Mouse (Mus musculus) right cerebral cortex, adult 2 months (tissue): Measurements from ENCODE around the gene Pou2f2.
A peak's percentile ranks its signal among the peaks of the same experiment; 100 is the strongest.

ENCODE experiments used
- DNase-seq, 2 experiments: peaks; one replicate each; pipeline ENCODE4 v3.0.0; 2021 to 2022; ENCODE audit warnings: low spot score in 2 of 2

Pou2f2 gene

DNA sequence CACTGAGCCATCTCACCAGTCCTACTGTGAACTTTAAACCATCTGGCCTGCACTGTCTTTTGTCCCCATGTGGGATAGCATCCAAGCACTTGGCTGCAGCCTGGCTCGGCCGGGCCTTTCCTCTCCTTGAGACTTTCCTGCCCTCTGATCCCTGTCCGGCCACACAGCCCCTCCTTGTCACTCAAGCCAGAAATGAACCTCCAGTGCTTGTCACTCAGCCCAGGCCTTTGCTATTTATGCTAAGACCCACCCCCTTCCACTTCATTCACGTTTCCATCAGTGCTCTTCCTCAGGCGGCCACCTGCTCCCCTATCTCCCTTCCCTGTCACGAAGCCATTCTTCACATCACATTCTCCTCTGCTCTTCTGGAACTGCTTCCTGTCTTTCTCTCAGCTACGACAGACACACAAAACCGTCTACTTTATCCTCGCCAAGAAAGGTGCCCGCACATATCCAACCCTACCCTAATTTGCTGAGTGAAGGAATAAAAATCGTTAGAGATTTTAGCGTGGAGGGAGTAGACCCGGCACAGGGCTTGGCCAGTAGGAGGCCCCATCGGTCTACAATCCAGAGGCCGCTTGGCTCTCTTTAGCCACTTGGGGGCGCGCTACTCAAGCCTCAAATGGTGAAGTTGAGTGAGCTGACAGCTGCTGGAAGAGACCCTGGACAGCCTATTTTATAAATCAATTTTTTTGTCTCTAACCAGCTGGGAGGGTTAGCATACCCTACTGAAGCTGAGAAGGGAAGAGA lies 73.9 kb downstream of the Pou2f2 start:
- peak; percentile 80 to 89 for DNase-seq

GRCm38 (mm10) chr7:25099581-25099980 lies 79.9 kb downstream of the Pou2f2 start:
- DNase-seq = no peak

- no peak for DNase-seq
Measured at GRCm38 (mm10) chr7:25098169-25098568, 81.4 kb downstream of the Pou2f2 start.

- DNase-seq = no peak
Measured at GRCm38 (mm10) chr7:25089875-25090274, 89.7 kb downstream of the Pou2f2 start.

- DNase-seq = no peak
Measured at GRCm38 (mm10) chr7:25088968-25089367, 90.6 kb downstream of the Pou2f2 start.

- no peak for DNase-seq
Measured at GRCm38 (mm10) chr7:25088531-25088930, 91.0 kb downstream of the Pou2f2 start.

DNA sequence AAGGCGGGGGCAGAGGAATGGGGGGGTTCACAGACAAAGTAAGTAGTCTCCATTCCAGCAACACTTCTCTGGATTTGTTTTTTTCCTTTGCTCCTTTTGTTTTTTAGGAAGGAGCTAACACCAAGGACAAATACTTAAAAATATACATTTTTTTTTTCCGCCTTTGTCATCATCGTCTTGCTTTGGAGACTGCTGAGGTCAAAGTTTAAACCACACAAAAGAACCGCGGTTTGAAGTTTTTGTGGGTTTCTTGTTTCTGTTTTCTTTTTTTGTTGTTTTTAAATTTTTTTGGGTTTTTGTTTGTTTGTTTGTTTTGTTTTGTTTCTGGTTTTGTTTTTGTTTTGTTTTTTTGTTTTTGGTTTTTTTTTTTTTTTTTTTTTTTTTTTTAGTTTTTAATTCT lies 91.6 kb downstream of the Pou2f2 start:
- no peak for DNase-seq

DNA sequence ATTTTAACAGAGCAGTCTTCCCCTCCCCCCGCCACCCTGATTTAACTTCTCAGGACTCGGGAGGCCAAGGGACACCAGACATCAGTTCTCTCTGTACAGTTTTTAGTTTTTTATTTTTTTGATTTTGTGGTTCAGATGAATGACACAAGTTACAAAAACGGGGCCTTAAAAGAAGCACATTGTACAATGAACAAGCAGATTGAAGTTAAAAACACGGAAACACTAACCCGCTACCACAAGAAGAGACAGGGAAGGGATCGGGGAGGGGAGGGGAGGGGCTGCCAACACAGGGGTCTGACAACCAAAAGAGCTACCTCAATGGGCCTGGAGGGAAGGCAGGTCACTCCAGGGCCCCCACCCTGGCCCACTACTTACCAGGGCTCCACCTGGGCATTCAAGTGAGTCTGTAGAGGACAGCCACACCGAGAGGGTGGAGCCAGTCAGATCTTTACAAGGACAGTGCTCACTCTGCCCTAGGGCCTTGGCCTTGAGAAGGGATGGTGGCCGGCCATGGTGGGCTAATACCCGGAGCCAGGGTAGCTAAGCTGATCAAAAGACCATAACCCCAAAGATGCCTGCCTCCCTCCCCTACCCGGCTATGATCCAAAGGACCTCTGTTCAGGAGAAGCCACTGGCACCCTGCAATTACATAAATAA lies 92.1 kb downstream of the Pou2f2 start:
- no peak for DNase-seq

- DNase-seq = no peak
Measured at GRCm38 (mm10) chr7:25086656-25087055, 92.9 kb downstream of the Pou2f2 start.

GRCm38 (mm10) chr7:25084621-25085020 lies 94.9 kb downstream of the Pou2f2 start:
- DNase-seq = no peak

GRCm38 (mm10) chr7:25082510-25082909 lies 97.0 kb downstream of the Pou2f2 start:
- DNase-seq = peak; percentile 48 to 54

DNA sequence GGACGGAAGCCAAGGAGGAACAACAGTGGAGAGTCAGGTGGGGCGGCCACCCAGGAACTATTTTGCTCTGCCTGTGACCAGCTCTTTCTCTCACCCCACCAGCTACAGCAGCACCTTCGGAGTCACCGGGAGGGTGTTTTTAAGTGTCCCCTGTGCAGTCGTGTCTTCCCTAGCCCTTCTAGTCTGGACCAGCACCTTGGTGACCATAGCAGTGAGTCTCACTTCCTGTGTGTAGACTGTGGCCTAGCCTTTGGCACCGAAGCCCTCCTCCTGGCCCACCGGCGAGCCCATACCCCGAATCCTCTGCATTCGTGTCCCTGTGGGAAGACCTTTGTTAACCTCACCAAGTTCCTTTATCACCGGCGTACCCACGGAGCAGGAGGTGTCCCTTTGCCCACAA lies 99.1 kb downstream of the Pou2f2 start:
- DNase-seq = no peak

DNA sequence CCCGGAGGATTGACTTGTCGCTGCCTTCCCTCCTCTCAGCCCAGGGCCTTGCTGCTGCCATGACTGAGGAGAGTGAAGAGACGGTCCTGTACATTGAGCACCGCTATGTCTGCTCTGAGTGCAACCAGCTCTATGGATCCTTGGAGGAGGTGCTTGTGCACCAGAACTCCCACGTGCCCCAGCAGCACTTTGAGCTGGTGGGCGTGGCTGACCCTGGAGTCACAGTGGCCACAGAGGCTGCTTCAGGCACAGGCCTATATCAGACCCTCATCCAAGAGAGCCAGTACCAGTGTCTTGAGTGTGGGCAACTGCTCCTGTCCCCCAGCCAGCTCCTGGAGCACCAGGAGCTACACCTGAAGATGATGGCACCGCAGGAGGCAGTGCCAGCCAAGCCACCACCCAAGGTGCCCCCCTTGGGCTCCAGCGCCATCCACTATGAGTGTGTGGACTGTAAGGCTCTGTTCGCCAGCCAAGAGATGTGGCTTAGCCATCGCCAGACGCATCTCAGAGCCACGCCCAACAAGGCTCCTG lies 100.0 kb downstream of the Pou2f2 start:
- no peak for DNase-seq

- no peak for DNase-seq
Measured at GRCm38 (mm10) chr7:25077414-25077755, 102.1 kb downstream of the Pou2f2 start.

DNA sequence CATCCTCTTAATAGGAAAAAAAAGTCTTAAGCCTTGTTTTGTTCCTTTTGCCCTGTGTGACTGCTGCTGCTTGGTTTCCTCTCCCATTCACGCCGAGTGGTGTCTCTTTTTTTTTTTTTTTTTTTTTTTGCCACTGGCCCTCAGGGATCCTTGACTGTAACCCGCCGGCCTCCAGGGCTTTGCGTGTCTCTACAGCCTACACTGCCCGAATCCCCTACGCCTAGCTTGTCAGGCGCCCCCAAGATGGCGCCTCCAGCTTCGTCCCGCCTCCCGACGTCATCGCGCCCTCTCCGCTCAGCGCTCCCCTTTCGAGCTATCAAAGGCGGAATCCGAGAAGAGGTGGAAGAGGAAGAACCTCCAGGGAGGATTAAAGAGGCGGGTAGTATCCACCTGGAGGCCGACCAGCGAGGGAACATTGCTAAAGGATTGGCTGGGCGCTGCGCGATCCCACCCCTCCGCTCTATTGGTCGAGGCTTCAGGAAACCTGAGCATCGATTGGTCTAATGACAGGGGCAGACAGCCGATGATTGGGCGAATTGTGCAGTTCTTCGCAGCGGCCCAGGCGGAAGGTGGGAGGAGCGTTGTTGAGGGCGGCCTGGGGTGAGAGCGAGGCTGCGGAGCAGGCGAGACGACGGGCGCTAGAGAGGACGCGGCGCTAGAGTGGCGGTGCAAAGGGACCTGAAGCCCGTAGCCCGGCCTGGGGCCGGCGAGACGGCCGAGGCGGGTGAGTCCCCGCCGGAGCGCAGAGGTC lies 102.7 kb downstream of the Pou2f2 start:
- peak; percentile 97 to 98 for DNase-seq

DNA sequence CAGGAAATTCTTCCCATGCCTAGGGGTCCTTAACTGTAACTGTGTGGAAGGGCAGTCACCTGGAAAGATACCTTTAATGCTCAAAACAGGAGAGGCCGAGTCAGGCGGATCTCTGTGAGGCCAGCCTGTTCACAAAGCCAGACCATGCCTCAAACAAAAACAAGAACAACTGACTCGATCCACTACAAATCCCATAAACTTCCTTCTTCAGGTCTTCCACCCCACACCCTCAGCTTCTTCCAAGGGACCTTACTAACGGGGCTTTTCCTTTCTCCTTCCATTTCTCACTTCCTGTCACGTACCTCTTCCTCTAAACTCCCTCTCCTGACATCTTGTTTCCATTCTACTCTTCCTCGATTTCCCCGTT lies 103.2 kb downstream of the Pou2f2 start:
- DNase-seq = no peak

DNA sequence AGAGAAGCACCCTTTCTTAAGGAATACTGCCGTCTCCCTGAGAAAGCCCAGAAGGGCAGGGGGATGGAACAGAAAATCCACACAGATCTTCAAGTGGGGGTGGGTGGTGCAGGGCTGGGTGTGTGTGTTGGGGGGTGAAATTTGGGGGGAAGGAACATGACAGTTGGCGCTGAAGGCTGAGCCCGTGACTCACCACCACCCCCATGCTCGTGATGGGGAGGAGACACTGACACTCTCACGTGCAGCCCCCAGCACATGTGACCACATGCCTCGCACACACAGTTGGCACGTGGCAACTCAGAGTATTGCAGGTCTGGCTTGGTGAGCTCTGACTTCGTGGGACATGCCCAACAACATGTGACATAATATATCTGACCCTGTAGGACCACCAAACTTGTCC lies 105.6 kb downstream of the Pou2f2 start:
- DNase-seq = peak; percentile 72 to 74

DNA sequence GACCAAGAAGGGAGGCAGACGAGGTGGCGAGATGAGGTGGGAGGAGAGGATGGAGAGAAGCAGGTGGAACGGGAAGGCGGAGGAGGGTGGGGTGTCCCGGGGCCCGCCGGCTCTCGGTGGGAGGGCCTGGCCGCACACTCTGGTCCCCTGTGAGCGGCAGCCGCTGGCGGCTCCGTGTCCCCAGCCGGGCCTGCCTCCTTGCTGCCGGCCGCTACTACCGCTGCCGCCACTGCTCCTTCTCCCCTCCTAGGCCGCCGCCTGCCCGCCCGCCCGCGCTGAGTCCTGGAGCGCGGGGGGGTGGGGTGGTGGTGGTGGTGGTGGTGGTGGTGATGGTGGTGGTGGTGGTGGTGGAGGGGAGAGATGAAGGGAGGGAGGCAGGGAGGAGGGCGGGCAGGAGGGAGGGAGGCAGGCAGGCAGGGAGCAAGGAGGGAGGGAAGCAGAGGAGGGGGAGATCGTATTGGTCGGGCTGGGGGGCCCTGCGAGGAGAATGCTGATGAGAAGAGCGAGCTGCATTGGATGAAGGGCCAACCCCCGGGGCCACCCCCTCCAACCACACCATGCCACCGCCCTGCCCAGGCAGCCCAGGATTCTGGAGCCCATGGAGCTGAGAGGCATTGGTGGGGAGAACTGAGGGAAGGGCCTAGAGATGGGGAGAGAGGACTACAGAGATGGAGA lies 106.7 kb downstream of the Pou2f2 start:
- DNase-seq = peak; percentile 51 to 59

DNA sequence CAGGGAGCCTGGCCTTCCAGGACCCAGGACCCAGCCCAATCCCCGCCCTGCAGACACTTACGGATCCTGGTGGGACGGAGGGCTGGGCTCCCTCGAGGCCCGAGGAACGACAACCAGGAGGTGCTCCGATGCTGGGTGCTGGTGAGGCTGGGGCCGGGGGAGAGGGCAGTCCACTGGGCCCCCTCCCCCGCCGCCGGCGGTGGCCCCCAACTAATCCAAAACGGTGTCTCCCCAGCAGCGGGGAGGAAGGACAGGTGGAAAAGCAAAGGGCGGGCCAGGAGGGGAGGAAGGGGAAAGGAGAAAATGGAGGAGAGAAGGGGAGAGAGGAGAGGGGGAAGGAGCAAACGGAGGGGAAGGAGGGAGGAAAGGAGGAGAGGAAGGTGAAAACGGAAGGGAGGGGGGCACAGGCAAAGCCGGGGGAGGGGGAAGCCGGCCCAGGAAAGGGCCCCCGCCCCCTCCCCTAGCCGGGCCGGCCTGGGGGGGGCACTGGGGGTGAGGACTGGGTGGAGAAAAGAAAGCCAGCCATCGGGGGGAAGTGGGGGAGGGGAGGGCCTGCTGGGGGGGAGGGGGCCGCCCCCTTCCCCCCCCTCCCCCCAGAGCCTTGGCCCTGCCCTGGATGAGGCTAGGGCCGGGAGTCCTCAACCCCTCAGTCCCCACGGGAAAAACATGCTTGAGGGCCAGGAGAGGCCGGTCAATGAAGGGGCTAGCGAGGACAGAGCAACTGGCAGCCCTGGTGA lies 107.4 kb downstream of the Pou2f2 start, which contains the start of the genes Grik5 and Zfp574:
Grik5 (minus strand) TSS at position 368 of the 737 bp plus-strand sequence.
Zfp574 (plus strand) TSS at position 589 of the 737 bp plus-strand sequence.
- DNase-seq = no peak

GRCm38 (mm10) chr7:25068724-25069123 lies 110.8 kb downstream of the Pou2f2 start:
- DNase-seq = peak; percentile 76 to 81
